Mouse (Mus musculus) lung, postnatal 0 days (tissue): ENCODE data around the gene Samsn1. TPM values are rescaled to one million over a fixed set of nuclear protein-coding genes. Genes with fewer than 3 reads are reported as not detected.
"Not testable (repeated sequence)": the region's sequence is repeated elsewhere in the genome, so short reads cannot be mapped to it uniquely, and the experiment has no call there.

Experiments used
- ATAC-seq: fragments of 200-750 bp; cut with Nextera tagmentation; 2 replicates; pipeline ENCODE4 v1.8.0; 2017; ENCODE audit warnings: moderate library complexity
- DNase-seq: peaks from one replicate; pipeline ENCODE4 v3.0.0-alpha.2; 2016; ENCODE audit warnings: low spot score
- H3K27ac ChIP-seq: fragments of 300-500 bp; sonication (generic); 2 replicates; pipeline ENCODE4 v1.5.1; 2014; ENCODE audit warnings: antibody characterized with exemption, mild to moderate bottlenecking, low read length, mixed read lengths
- H3K27me3 ChIP-seq: fragments of 300-500 bp; sonication (generic); replicated peaks from 2 replicates; pipeline ENCODE4 v1.6.1; 2014; ENCODE audit warnings: low read length, mixed read lengths; ENCODE audit not compliant: insufficient read depth
- H3K36me3 ChIP-seq: fragments of 300-500 bp; sonication (generic); 2 replicates; pipeline ENCODE4 v1.6.1; 2014; ENCODE audit warnings: low read length, mixed read lengths; ENCODE audit not compliant: insufficient read depth
- H3K4me1 ChIP-seq: fragments of 300-500 bp; sonication (generic); 2 replicates; pipeline ENCODE4 v1.6.1; 2014; ENCODE audit warnings: antibody characterized with exemption, low read depth, low read length, mixed read lengths; ENCODE audit not compliant: insufficient read depth
- H3K4me2 ChIP-seq: fragments of 300-500 bp; sonication (generic); replicated peaks from 2 replicates; pipeline ENCODE4 v1.6.1; 2014; ENCODE audit warnings: low read depth, mild to moderate bottlenecking, low read length, moderate library complexity, mixed read lengths
- H3K4me3 ChIP-seq: fragments of 300-500 bp; sonication (generic); 2 replicates; pipeline ENCODE4 v1.5.1; 2014; ENCODE audit warnings: low read depth, low read length
- H3K9ac ChIP-seq: fragments of 300-500 bp; sonication (generic); replicated peaks from 2 replicates; pipeline ENCODE4 v1.6.1; 2014; ENCODE audit warnings: low read depth, mild to moderate bottlenecking
- H3K9me3 ChIP-seq: fragments of 300-500 bp; sonication (generic); 2 replicates; pipeline ENCODE4 v1.6.1; 2016; ENCODE audit warnings: low read length, mixed read lengths
- CTCF ChIP-seq: IDR thresholded peaks from 2 replicates; pipeline ENCODE4 v1.5.1; 2016; ENCODE audit warnings: antibody characterized with exemption, mild to moderate bottlenecking
- EP300 ChIP-seq: IDR thresholded peaks from 2 replicates; pipeline ENCODE4 v1.6.1; 2016; ENCODE audit warnings: antibody characterized with exemption, mild to moderate bottlenecking, control low read depth
- WGBS: fragments of 180-500 bp; shearing (Covaris S2); extraction: QIAGEN DNeasy Blood & Tissue Kit; methylation state at CpG from one replicate; pipeline ENCODE4 v1.1.7; 2014; 5-methylcytosine and 5-hydroxymethylcytosine counted together
- polyA plus RNA-seq: library from polyadenylated mRNA; unstranded; fragments of >200 nt; fragmentation: Nextera tagmentation; extraction: Ambion mirVana; gene quantifications from 2 replicates; pipeline ENCODE4 v1.2.1, GENCODE M21; 2015

The Samsn1 gene
- polyA plus RNA-seq, 1 experiment from 2014 or later: 4.1 TPM

- no peaks in the 10 kb centered on the region for H3K9me3 ChIP-seq
- TF ChIP-seq CTCF: no peak
- TF ChIP-seq EP300: no peak
- ATAC-seq: no peak
Measured at GRCm38 (mm10) chr16:75843653-75844062, 178.4 kb downstream of the Samsn1 start.

GRCm38 (mm10) chr16:75843031-75843430 is 179.1 kb downstream of the Samsn1 start:
- H3K27ac ChIP-seq: no peak overlapping the region
- no peaks in the 10 kb centered on the region for H3K36me3 ChIP-seq
- DNase-seq (no peak), ATAC-seq (no peak)
- no peak overlapping the region for H3K4me2 ChIP-seq
- no peak overlapping the region for H3K4me3 ChIP-seq
- H3K9me3 ChIP-seq: no peaks in the 10 kb centered on the region
- H3K27me3 ChIP-seq: no peaks in the 10 kb centered on the region
- no peaks in the 10 kb centered on the region for H3K4me1 ChIP-seq
- no peak overlapping the region for H3K9ac ChIP-seq
- WGBS: 93% methylated on average over 9 of the region's 9 CpGs
- no peak for TF ChIP-seq CTCF
- no peak for TF ChIP-seq EP300

More at GRCm38 (mm10) chr16:75843653-75844062, 178.4 kb downstream of the Samsn1 start:
- no peaks in the 10 kb centered on the region for H3K4me1 ChIP-seq
- H3K4me2 ChIP-seq: no peak overlapping the region
- no peak for DNase-seq
- no peak overlapping the region for H3K27ac ChIP-seq
- H3K4me3 ChIP-seq: no peak overlapping the region
- no peaks in the 10 kb centered on the region for H3K27me3 ChIP-seq
- no peak overlapping the region for H3K9ac ChIP-seq
- WGBS: 78% methylated on average over 7 of the region's 7 CpGs
- H3K36me3 ChIP-seq: no peaks in the 10 kb centered on the region

- Histone ChIP-seq H3K27me3 (no peaks in the 10 kb centered on the region), H3K9ac (no peak overlapping the region), H3K4me1 (no peaks in the 10 kb centered on the region), H3K27ac (no peak overlapping the region), H3K4me3 (no peak overlapping the region), H3K9me3 (no peaks in the 10 kb centered on the region), H3K4me2 (no peak overlapping the region), H3K36me3 (no peaks in the 10 kb centered on the region)
- DNase-seq (no peak), ATAC-seq (no peak)
- no peak for TF ChIP-seq CTCF
- TF ChIP-seq EP300: no peak
- WGBS: 78% methylated on average over 9 of the region's 9 CpGs
Measured at GRCm38 (mm10) chr16:75842569-75842968, 179.5 kb downstream of the Samsn1 start.

- WGBS: 71% methylated on average over 5 of the region's 5 CpGs
- Histone ChIP-seq H3K9me3 (no peaks in the 10 kb centered on the region), H3K36me3 (no peaks in the 10 kb centered on the region), H3K4me3 (no peak overlapping the region), H3K4me1 (no peaks in the 10 kb centered on the region), H3K27me3 (no peaks in the 10 kb centered on the region), H3K27ac (no peak overlapping the region), H3K4me2 (no peak overlapping the region), H3K9ac (no peak overlapping the region)
- DNase-seq (no peak), ATAC-seq (no peak)
- TF ChIP-seq EP300: no peak
- no peak for TF ChIP-seq CTCF
Measured at GRCm38 (mm10) chr16:75837728-75838451, 184.2 kb downstream of the Samsn1 start.

- Histone ChIP-seq H3K9me3 (no peaks in the 10 kb centered on the region), H3K27me3 (no peaks in the 10 kb centered on the region), H3K4me2 (no peak overlapping the region), H3K27ac (no peak overlapping the region), H3K4me3 (no peak overlapping the region), H3K4me1 (no peaks in the 10 kb centered on the region), H3K36me3 (no peaks in the 10 kb centered on the region), H3K9ac (no peak overlapping the region)
- ATAC-seq (no peak), DNase-seq (no peak)
- no peak for TF ChIP-seq EP300
- WGBS: 35% methylated on average over 4 of the region's 4 CpGs
Measured at GRCm38 (mm10) chr16:75831390-75831789, 190.7 kb downstream of the Samsn1 start.

GRCm38 (mm10) chr16:75826949-75827348 is 195.1 kb downstream of the Samsn1 start:
- H3K27me3 ChIP-seq, H3K4me3 ChIP-seq, H3K9ac ChIP-seq, H3K4me1 ChIP-seq, DNase-seq, H3K9me3 ChIP-seq, H3K27ac ChIP-seq, ATAC-seq, H3K4me2 ChIP-seq, H3K36me3 ChIP-seq: not testable (repeated sequence)

GRCm38 (mm10) chr16:75826498-75826897 is 195.6 kb downstream of the Samsn1 start:
- no peak for DNase-seq
- no peaks in the 10 kb centered on the region for H3K4me1 ChIP-seq
- no peaks in the 10 kb centered on the region for H3K36me3 ChIP-seq
- H3K9me3 ChIP-seq: no peaks in the 10 kb centered on the region
- no peak overlapping the region for H3K27ac ChIP-seq
- no peak overlapping the region for H3K4me3 ChIP-seq
- TF ChIP-seq EP300: no peak
- no peak for TF ChIP-seq CTCF
- H3K9ac ChIP-seq: no peak overlapping the region
- no peak overlapping the region for H3K4me2 ChIP-seq
- no peak for ATAC-seq
- H3K27me3 ChIP-seq: no peaks in the 10 kb centered on the region
